Mouse (Mus musculus) liver, postnatal 0 days (tissue): ENCODE results near the gene Slc16a3. TPM values are rescaled to one million over a fixed set of nuclear protein-coding genes. Genes with fewer than 3 reads are reported as not detected.

Source experiments
- ATAC-seq: fragments of 200-750 bp; cut with Nextera tagmentation; 2 replicates; pipeline ENCODE4 v1.8.0; 2017; ENCODE audit warnings: mild to moderate bottlenecking, moderate library complexity
- DNase-seq: peaks from one replicate; pipeline ENCODE4 v3.0.0-alpha.2; 2016
- H3K27ac ChIP-seq: fragments of 300-500 bp; sonication (generic); 2 replicates; pipeline ENCODE4 v1.5.1; 2014; ENCODE audit warnings: antibody characterized with exemption, moderate library complexity, mild to moderate bottlenecking, low read depth
- H3K27me3 ChIP-seq: fragments of 300-500 bp; sonication (generic); 2 replicates; pipeline ENCODE4 v1.6.1; 2014; ENCODE audit warnings: low read length, control low read depth, mixed read lengths; ENCODE audit not compliant: insufficient read depth
- H3K36me3 ChIP-seq: fragments of 300-500 bp; sonication (generic); replicated peaks from 2 replicates; pipeline ENCODE4 v1.6.1; 2014; ENCODE audit warnings: mild to moderate bottlenecking, control low read depth, low read length, moderate library complexity, mixed read lengths; ENCODE audit not compliant: insufficient read depth
- H3K4me1 ChIP-seq: fragments of 300-500 bp; sonication (generic); 2 replicates; pipeline ENCODE4 v1.6.1; 2014; ENCODE audit warnings: antibody characterized with exemption, mild to moderate bottlenecking, control low read depth; ENCODE audit not compliant: insufficient read depth
- H3K4me2 ChIP-seq: fragments of 300-500 bp; sonication (generic); 2 replicates; pipeline ENCODE4 v1.6.1; 2014; ENCODE audit warnings: low read depth, mild to moderate bottlenecking, low read length, moderate library complexity, mixed read lengths
- H3K4me3 ChIP-seq: fragments of 300-500 bp; sonication (generic); 2 replicates; pipeline ENCODE4 v1.5.1; 2014; ENCODE audit warnings: low read depth, low read length
- H3K9ac ChIP-seq: fragments of 300-500 bp; sonication (generic); replicated peaks from 2 replicates; pipeline ENCODE4 v1.6.1; 2014; ENCODE audit warnings: mild to moderate bottlenecking, moderate library complexity
- H3K9me3 ChIP-seq: fragments of 300-500 bp; sonication (generic); 2 replicates; pipeline ENCODE4 v1.6.1; 2016; ENCODE audit warnings: mild to moderate bottlenecking, control low read depth, low read length, mixed read lengths
- CTCF ChIP-seq: sonication (generic); IDR thresholded peaks from 2 replicates; pipeline ENCODE4 v1.5.1; 2016; ENCODE audit warnings: antibody characterized with exemption, low read depth
- EP300 ChIP-seq: IDR thresholded peaks from 2 replicates; pipeline ENCODE4 v1.6.1; 2016; ENCODE audit warnings: antibody characterized with exemption, low read depth, mild to moderate bottlenecking
- WGBS: fragments of 180-500 bp; shearing (Covaris S2); extraction: QIAGEN DNeasy Blood & Tissue Kit; methylation state at CpG from one replicate; pipeline ENCODE4 v1.1.7; 2014; ENCODE audit not compliant: insufficient replicate concordance; 5-methylcytosine and 5-hydroxymethylcytosine counted together
- polyA plus RNA-seq: library from polyadenylated mRNA; unstranded; fragments of >200 nt; fragmentation: Nextera tagmentation; extraction: Ambion mirVana; gene quantifications from 2 replicates; pipeline ENCODE4 v1.2.1, GENCODE M21; 2015

The Slc16a3 gene
- polyA plus RNA-seq, result 9.9 and 13.9 TPM in 2 replicates

DNA sequence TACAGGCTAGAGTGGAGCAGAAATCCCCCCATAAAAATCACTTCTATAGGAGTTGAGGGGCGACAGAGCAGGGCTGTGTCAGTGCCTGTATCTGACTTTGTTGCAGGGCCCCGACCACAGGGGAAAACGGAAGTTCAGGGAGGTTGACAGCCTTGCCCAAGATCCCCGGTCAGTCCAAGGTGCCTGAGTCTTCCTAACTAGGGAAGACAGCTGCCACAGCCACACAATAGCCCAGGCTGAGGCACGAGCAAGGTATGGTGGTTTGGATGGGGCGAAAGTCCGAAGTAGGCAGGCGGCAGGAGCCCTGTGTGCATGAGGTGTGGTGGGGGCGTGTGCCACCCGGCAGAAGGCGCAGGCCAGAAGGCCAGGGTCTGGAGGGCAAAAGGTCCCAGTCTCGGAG is at the start of gene Slc16a3:
Gene Slc16a3, plus strand, starts transcription at position 153 of the 400 bp plus-strand sequence.
- ATAC-seq (no peak), DNase-seq (peak; percentile 55)
- Histone ChIP-seq H3K4me2 (peak within 1 kb of the TSS; percentile 87), H3K27ac (peak within 1 kb of the TSS; percentile 68), H3K9me3 (no peaks in the 10 kb centered on the region), H3K36me3 (0 out of 2 replicates have a peak, but pooled peaks cover 5% of the 10 kb centered on the region), H3K27me3 (peaks cover 3% of the 10 kb centered on the region; the same call in 1 of the 2 replicates), H3K4me3 (peak within 1 kb of the TSS; percentile 58), H3K9ac (peak within 1 kb of the TSS; percentile 71), H3K4me1 (peaks cover 55% of the 10 kb centered on the region)
- WGBS, result 9% methylated on average over 12 of the region's 12 CpGs
- TF ChIP-seq CTCF, result no peak

DNA sequence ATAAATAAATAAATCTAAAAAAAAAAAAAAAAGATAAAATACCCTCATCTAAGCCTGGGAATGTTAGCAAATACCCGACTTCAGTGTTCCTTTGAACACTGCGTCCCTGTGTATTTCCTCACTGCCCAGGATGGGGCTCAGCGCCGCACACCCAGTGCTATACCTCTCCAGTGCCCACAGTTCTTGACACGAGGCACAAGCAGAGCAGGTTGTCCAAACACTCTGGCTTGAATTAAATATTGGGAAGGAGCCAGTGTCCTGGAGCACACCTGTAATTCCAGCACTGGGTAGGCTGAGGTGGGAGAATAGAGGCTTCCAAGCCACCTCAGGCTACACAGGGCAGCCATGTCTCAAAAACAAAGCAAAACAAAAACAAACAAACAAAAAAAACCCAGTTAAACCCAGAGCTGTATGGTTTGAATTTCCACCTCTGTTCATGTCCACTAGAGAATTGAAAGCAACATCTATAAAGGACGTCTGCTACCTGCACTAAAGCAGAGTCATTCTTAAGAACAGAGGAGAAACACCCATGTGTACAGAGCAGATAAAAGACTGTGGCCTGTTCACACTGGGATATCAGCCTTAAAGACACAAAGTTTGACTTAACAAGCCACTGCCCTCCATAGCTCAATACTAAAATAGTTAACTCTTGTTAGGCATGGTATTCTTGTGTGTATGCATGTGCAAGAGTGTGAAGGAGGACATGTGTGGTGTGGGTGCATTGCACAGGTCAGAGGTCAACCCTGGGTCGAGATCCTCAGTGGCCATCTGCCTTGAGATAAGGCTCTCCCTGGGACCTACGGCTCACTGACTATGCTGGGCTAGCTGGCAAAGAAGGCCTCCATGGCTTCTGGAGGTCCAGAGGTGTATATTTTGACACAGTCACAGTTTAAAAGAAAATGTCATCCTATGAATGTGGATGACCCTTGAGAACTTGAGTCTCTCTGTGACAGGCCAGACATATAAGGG is 47.7 kb upstream of the Slc16a3 start:
- peak; percentile 23 for DNase-seq
- no peaks in the 10 kb centered on the region for H3K9me3 ChIP-seq
- peak; percentile 83 for ATAC-seq
- no peaks in the 10 kb centered on the region for H3K27me3 ChIP-seq
- 66% methylated on average over 8 of the region's 8 CpGs for WGBS
- peak overlapping the region; percentile 15 for H3K4me2 ChIP-seq
- TF ChIP-seq EP300 (peak; percentile 90), CTCF (no peak)
- H3K4me1 ChIP-seq, result peaks cover 46% of the 10 kb centered on the region
- H3K36me3 ChIP-seq, result no peaks in the 10 kb centered on the region
- no peak overlapping the region for H3K4me3 ChIP-seq
- H3K27ac ChIP-seq, result peak overlapping the region; percentile 84
- H3K9ac ChIP-seq, result peak overlapping the region; percentile 44; the same call in 1 of the 2 replicates

DNA sequence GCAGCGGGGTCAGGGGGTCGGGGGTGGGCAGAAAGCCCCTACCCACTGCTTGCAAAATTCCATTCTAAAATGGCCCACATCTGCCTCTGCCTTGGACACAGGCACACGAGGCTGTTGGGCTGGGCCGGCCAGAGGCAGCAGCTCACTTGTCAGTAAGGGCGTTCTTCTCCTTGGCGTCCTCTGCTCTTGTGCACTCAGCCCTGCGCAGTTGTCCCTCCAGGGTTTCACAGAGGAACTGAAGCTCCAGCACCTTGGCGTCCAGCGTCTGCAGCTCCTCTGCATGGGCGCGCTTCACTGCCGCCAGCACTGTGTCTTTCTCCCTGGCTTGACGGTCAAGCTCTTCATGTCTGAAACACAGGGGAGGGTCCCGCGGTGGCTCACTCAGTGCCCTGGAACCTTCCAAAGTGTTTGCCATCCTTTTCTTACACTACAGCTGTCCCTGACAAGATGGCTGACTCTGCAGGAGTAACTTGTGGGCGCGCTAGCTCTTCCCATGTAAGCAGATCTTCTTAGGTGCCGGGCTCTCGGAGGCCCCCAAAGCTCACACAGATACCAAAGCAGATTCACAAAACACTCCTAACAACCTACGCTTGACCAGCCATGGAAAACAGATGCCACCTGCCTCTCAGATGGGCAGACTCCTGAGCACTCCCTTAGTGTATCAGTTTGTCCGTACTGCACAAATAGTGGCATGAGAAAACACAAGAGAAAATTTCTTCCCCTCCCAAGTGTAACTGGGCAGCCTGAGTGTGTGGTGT is 46.4 kb upstream of the Slc16a3 start:
- ATAC-seq, result no peak

DNA sequence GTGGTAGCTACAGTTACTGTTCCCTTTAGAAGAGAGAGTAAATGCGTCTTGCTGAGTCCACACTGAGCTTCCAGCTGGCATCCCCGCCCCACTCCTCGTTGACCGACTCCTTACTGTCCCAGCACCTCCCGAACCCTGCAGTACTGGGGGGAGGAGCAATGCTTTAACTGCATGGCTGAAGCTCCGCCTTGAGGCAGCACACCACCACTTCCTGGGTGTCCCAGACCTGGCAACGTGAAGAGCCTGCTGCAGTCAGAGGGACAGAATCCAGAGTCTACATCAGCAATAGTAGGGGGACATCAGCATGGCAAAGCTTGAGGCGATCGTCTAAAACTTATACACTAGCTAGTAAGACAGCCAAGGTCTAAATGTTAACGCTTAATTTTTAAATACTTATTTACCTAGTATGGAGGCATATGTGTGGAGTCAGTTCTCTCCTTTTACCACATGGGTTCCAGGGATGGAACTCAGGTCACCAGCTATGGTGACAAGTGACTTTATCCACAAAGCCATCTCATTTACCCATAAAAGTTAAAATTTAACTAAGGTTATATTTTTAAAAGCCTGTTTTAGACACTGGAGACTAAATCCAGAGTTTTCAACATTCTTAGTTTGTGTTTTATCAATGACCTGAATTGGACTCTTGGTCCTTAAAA is 45.7 kb upstream of the Slc16a3 start:
- Histone ChIP-seq H3K27ac (peak overlapping the region; percentile 53), H3K4me2 (peak overlapping the region; percentile 51), H3K36me3 (no peaks in the 10 kb centered on the region), H3K4me3 (no peak overlapping the region), H3K27me3 (no peaks in the 10 kb centered on the region), H3K4me1 (peaks cover 43% of the 10 kb centered on the region), H3K9ac (0 out of 2 replicates have a peak overlapping the region, but pooled peaks have one; percentile 31), H3K9me3 (no peaks in the 10 kb centered on the region)
- ATAC-seq (no peak), DNase-seq (peak; percentile 37)
- TF ChIP-seq EP300, result no peak
- TF ChIP-seq CTCF, result no peak
- 47% methylated on average over 10 of the region's 10 CpGs for whole genome bisulfite sequencing

More for the DNA sequence above, 46.4 kb upstream of the Slc16a3 start:
- Histone ChIP-seq H3K4me3 (no peak overlapping the region), H3K9ac (0 out of 2 replicates have a peak overlapping the region, but pooled peaks have one; percentile 13), H3K36me3 (no peaks in the 10 kb centered on the region), H3K9me3 (no peaks in the 10 kb centered on the region), H3K27ac (peak overlapping the region; percentile 53), H3K4me2 (peak overlapping the region; percentile 7; the same call in 1 of the 2 replicates), H3K4me1 (peaks cover 46% of the 10 kb centered on the region), H3K27me3 (no peaks in the 10 kb centered on the region)
- no peak for DNase-seq
- TF ChIP-seq CTCF (no peak), EP300 (no peak)
- WGBS, result 86% methylated on average over 21 of the region's 21 CpGs

DNA sequence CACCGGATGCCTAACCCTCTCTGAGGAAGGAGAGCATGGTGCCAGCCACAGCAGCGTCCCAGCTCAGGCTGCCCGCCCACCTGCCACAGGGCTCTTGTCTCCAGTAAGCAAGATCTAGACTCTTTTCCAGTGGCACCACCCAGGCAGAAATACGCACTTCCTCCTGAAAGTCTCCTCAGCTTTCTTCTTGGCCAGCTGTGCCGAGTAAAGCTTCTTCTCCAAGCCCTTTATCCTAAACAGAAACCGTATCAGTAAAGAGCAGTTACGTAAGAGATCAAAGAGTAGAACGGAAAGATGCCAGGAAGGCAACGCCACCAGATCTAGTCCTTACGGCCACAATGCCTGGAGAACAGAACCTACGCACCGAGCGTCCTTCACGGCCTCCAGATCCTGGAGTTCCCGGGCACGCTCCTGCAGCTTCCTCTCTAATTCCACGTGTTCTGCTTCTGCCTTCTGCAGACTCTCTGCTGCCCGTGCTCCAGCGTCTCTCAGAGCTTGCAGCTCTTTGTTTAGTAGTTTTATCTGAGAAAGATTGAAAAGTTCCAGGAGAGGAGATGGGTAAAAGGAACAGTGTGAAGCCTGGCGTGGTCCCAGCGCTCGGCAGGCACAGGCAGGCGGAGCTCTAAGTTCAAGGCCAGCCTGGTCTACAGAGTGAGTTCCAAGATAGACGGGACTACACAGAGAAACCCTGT is 45.0 kb upstream of the Slc16a3 start:
- no peak for DNase-seq
- 64% methylated on average over 24 of the region's 24 CpGs for WGBS
- H3K9me3 ChIP-seq, result no peaks in the 10 kb centered on the region
- no peak for TF ChIP-seq CTCF
- H3K9ac ChIP-seq, result peak overlapping the region; percentile 31; the same call in 1 of the 2 replicates
- peak overlapping the region; percentile 51 for H3K4me2 ChIP-seq
- peaks cover 38% of the 10 kb centered on the region for H3K4me1 ChIP-seq
- H3K4me3 ChIP-seq, result no peak overlapping the region
- H3K27me3 ChIP-seq, result no peaks in the 10 kb centered on the region
- no peak for ATAC-seq
- no peaks in the 10 kb centered on the region for H3K36me3 ChIP-seq
- H3K27ac ChIP-seq, result peak overlapping the region; percentile 25
